Mouse (Mus musculus) heart, embryonic 16.5 days (tissue): ENCODE results near the gene Atp11a. TPM values are rescaled to one million over a fixed set of nuclear protein-coding genes. Genes with fewer than 3 reads are reported as not detected.

Experiments
- ATAC-seq: fragments of 200-750 bp; cut with Nextera tagmentation; replicated peaks from 2 replicates; pipeline ENCODE4 v1.8.0; 2017; ENCODE audit warnings: moderate number of reproducible peaks; ENCODE audit not compliant: insufficient read depth, low FRiP score; ENCODE audit errors: extremely low read depth
- H3K27ac ChIP-seq: fragments of 300-500 bp; sonication (generic); 2 replicates; pipeline ENCODE4 v1.5.1; 2014; ENCODE audit warnings: mild to moderate bottlenecking, low read length, control low read depth, moderate library complexity
- H3K27me3 ChIP-seq: fragments of 300-500 bp; sonication (generic); 2 replicates; pipeline ENCODE4 v1.6.1; 2014; ENCODE audit warnings: low read length, mixed read lengths; ENCODE audit not compliant: control insufficient read depth, insufficient read depth
- H3K36me3 ChIP-seq: fragments of 300-500 bp; sonication (generic); 2 replicates; pipeline ENCODE4 v1.6.1; 2014; ENCODE audit not compliant: control insufficient read depth, insufficient read depth
- H3K4me1 ChIP-seq: fragments of 300-500 bp; sonication (generic); 2 replicates; pipeline ENCODE4 v1.6.1; 2014; ENCODE audit warnings: low read length, mixed read lengths; ENCODE audit not compliant: control insufficient read depth, insufficient read depth
- H3K4me2 ChIP-seq: fragments of 300-500 bp; sonication (generic); 2 replicates; pipeline ENCODE4 v1.6.1; 2014; ENCODE audit warnings: low read depth, mild to moderate bottlenecking, control low read depth, low read length
- H3K4me3 ChIP-seq: fragments of 300-500 bp; sonication (generic); 2 replicates; pipeline ENCODE4 v1.5.1; 2014; ENCODE audit warnings: mild to moderate bottlenecking, control low read depth, low read length
- H3K9ac ChIP-seq: fragments of 300-500 bp; sonication (generic); 2 replicates; pipeline ENCODE4 v1.6.1; 2014; ENCODE audit warnings: low read length, control low read depth
- H3K9me3 ChIP-seq: fragments of 300-500 bp; sonication (generic); replicated peaks from 2 replicates; pipeline ENCODE4 v1.6.1; 2016; ENCODE audit warnings: low read length; ENCODE audit not compliant: control insufficient read depth
- WGBS: fragments of 180-500 bp; shearing (Covaris S2); extraction: QIAGEN DNeasy Blood & Tissue Kit; methylation state at CpG from one replicate; pipeline ENCODE4 v1.1.7; 2014; 5-methylcytosine and 5-hydroxymethylcytosine counted together
- polyA plus RNA-seq: library from polyadenylated mRNA; unstranded; fragments of >200 nt; fragmentation: Nextera tagmentation; extraction: Ambion mirVana; gene quantifications from 2 replicates; pipeline ENCODE4 v1.2.1, GENCODE M21; 2015

Atp11a gene
- polyA plus RNA-seq, 1 experiment from 2014 or later = 10.8 TPM

- Histone ChIP-seq H3K4me2 (no peak overlapping the region), H3K36me3 (peaks cover 49% of the 10 kb centered on the region), H3K4me3 (no peak overlapping the region), H3K9me3 (no peaks in the 10 kb centered on the region), H3K27me3 (no peaks in the 10 kb centered on the region), H3K9ac (no peak overlapping the region), H3K27ac (no peak overlapping the region), H3K4me1 (no peaks in the 10 kb centered on the region; the same call in 1 of the 2 replicates)
- WGBS = 86% methylated on average over 7 of the region's 7 CpGs
- ATAC-seq = no peak
Observed at GRCm38 (mm10) chr8:12831659-12832589, 75.1 kb downstream of the Atp11a start.

- 69% methylated on average over 5 of the region's 5 CpGs for WGBS
Observed at GRCm38 (mm10) chr8:12833616-12834015, 76.8 kb downstream of the Atp11a start.

GRCm38 (mm10) chr8:12840834-12841233 is 84.0 kb downstream of the Atp11a start:
- H3K4me1 ChIP-seq = peaks cover 2% of the 10 kb centered on the region; the same call in 1 of the 2 replicates
- no peaks in the 10 kb centered on the region for H3K27me3 ChIP-seq
- no peaks in the 10 kb centered on the region; the same call in 1 of the 2 replicates for H3K9me3 ChIP-seq
- H3K9ac ChIP-seq = no peak overlapping the region
- ATAC-seq = no peak
- no peak overlapping the region for H3K27ac ChIP-seq
- 90% methylated on average over 7 of the region's 7 CpGs for WGBS
- peaks cover 51% of the 10 kb centered on the region for H3K36me3 ChIP-seq
- no peak overlapping the region for H3K4me3 ChIP-seq
- no peak overlapping the region for H3K4me2 ChIP-seq

More at GRCm38 (mm10) chr8:12833616-12834015, 76.8 kb downstream of the Atp11a start:
- no peaks in the 10 kb centered on the region; the same call in 1 of the 2 replicates for H3K9me3 ChIP-seq
- no peak; the same call in 1 of the 2 replicates for ATAC-seq
- peaks cover 47% of the 10 kb centered on the region for H3K36me3 ChIP-seq
- H3K9ac ChIP-seq = no peak overlapping the region
- no peak overlapping the region for H3K4me2 ChIP-seq
- no peaks in the 10 kb centered on the region for H3K27me3 ChIP-seq
- no peak overlapping the region for H3K27ac ChIP-seq
- H3K4me1 ChIP-seq = no peaks in the 10 kb centered on the region; the same call in 1 of the 2 replicates
- no peak overlapping the region for H3K4me3 ChIP-seq

GRCm38 (mm10) chr8:12842342-12842995 is 85.7 kb downstream of the Atp11a start:
- Histone ChIP-seq H3K4me3 (no peak overlapping the region), H3K36me3 (peaks cover 46% of the 10 kb centered on the region), H3K9ac (no peak overlapping the region), H3K4me1 (peaks cover 2% of the 10 kb centered on the region; the same call in 1 of the 2 replicates), H3K9me3 (no peaks in the 10 kb centered on the region), H3K27me3 (no peaks in the 10 kb centered on the region), H3K27ac (no peak overlapping the region), H3K4me2 (no peak overlapping the region)
- no peak for ATAC-seq
- 77% methylated on average over 11 of the region's 11 CpGs for WGBS

GRCm38 (mm10) chr8:12844347-12844950 is 87.6 kb downstream of the Atp11a start:
- no peaks in the 10 kb centered on the region for H3K27me3 ChIP-seq
- peaks cover 2% of the 10 kb centered on the region; the same call in 1 of the 2 replicates for H3K4me1 ChIP-seq
- H3K4me3 ChIP-seq = no peak overlapping the region
- H3K9ac ChIP-seq = no peak overlapping the region
- no peak for ATAC-seq
- no peak overlapping the region for H3K4me2 ChIP-seq
- no peak overlapping the region for H3K27ac ChIP-seq
- H3K36me3 ChIP-seq = peaks cover 48% of the 10 kb centered on the region
- WGBS = 89% methylated on average over 16 of the region's 16 CpGs
- no peaks in the 10 kb centered on the region for H3K9me3 ChIP-seq

- H3K9ac ChIP-seq = no peak overlapping the region
- no peak overlapping the region for H3K27ac ChIP-seq
- H3K4me1 ChIP-seq = peaks cover 2% of the 10 kb centered on the region; the same call in 1 of the 2 replicates
- H3K27me3 ChIP-seq = no peaks in the 10 kb centered on the region
- H3K36me3 ChIP-seq = peaks cover 46% of the 10 kb centered on the region
- WGBS = 81% methylated on average over 6 of the region's 6 CpGs
- H3K4me2 ChIP-seq = no peak overlapping the region
- no peaks in the 10 kb centered on the region for H3K9me3 ChIP-seq
- ATAC-seq = no peak
- no peak overlapping the region for H3K4me3 ChIP-seq
Observed at GRCm38 (mm10) chr8:12846447-12846846, 89.6 kb downstream of the Atp11a start.

GRCm38 (mm10) chr8:12851241-12851640 is 94.4 kb downstream of the Atp11a start:
- Histone ChIP-seq H3K4me3 (no peak overlapping the region), H3K27me3 (no peaks in the 10 kb centered on the region), H3K4me1 (peaks cover 4% of the 10 kb centered on the region; the same call in 1 of the 2 replicates), H3K4me2 (no peak overlapping the region), H3K9ac (no peak overlapping the region), H3K36me3 (peaks cover 29% of the 10 kb centered on the region), H3K9me3 (no peaks in the 10 kb centered on the region), H3K27ac (no peak overlapping the region)
- WGBS = 79% methylated on average over 10 of the region's 10 CpGs
- ATAC-seq = no peak

- 35% methylated on average over 15 of the region's 15 CpGs for WGBS
- no peaks in the 10 kb centered on the region for H3K27me3 ChIP-seq
- no peak for ATAC-seq
- peaks cover 12% of the 10 kb centered on the region for H3K36me3 ChIP-seq
- H3K9ac ChIP-seq = no peak overlapping the region
- H3K4me2 ChIP-seq = no peak overlapping the region
- H3K4me3 ChIP-seq = no peak overlapping the region
- H3K4me1 ChIP-seq = peaks cover 4% of the 10 kb centered on the region; the same call in 1 of the 2 replicates
- H3K9me3 ChIP-seq = no peaks in the 10 kb centered on the region
- no peak overlapping the region for H3K27ac ChIP-seq
Observed at GRCm38 (mm10) chr8:12856038-12856437, 99.2 kb downstream of the Atp11a start.
